Mouse (Mus musculus) MN1 (cell line): ENCODE measurements around the gene Tjp3.

Experiments used
- DNase-seq: peaks from one replicate; pipeline ENCODE4 v3.0.0-alpha.2; 2016; ENCODE audit warnings: low spot score

The Tjp3 gene

GRCm38 (mm10) chr10:81291511-81292104, at the start of gene Tjp3:
Tjp3 (minus strand) TSS chr10:81291581.
- no peak for DNase-seq

GRCm38 (mm10) chr10:81340551-81341332, 49.4 kb upstream of the Tjp3 start:
- DNase-seq, result no peak

- DNase-seq, result no peak
Observed at GRCm38 (mm10) chr10:81336558-81336957, 45.2 kb upstream of the Tjp3 start.

- DNase-seq, result peak; percentile 85
Observed at GRCm38 (mm10) chr10:81335393-81336340, 44.3 kb upstream of the Tjp3 start.

- no peak for DNase-seq
Observed at GRCm38 (mm10) chr10:81334324-81334723, 42.9 kb upstream of the Tjp3 start.

DNA sequence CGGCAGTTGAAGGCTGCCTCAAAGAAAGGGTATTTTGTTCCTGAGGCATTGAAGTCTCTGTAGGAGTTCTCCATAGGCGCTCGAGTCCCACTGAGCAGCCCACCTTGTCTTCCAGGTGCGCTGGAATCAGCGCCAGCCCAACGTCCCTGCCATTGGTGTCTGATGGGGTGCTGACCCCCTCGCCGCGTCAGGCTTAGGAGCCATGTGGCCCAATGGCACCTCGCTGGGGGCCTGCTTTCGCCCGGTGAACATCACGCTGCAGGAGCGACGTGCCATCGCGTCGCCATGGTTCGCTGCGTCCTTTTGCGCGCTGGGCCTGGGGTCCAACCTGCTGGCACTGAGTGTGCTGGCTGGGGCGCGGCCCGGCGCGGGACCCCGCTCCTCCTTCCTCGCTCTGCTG, 40.9 kb upstream of the Tjp3 start:
- DNase-seq, result no peak

GRCm38 (mm10) chr10:81330007-81330406, 38.6 kb upstream of the Tjp3 start:
- peak; percentile 61 for DNase-seq

DNA sequence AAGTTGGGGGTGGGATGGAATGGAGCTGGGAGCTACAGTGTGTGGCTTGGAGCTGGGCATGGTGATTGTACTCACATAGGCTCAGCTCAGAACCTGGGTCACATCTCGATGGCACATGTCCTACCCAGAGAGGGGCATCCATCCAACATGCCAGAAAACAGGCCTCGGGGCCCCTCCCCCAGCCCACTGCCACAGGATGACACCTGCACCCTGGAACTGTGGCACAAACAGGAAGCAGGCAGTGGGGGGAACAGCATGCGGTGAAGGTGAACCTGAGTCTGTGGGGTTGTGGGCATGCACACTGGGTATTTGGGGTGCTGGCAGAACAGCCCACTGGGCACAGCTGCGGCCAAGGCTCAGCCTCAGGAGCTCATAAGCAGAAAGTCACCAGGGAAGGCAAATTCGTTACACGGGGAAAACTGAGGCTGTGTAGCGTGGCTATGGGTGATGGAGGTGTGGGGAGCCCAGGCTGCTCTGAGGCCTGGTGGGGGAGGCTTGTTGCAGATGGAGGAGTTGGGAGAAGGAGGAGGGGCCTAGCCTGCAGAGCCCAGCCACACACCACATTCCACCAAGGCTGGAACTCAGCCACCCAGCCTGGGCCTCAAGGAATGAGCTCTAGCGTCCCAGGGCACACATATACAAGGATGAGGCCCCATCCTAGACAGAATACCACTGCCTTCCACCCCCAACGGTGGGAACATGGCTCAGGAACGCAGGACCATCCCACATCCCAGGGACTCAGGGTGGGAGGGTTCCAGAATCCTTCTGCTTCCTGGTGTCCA, 38.0 kb upstream of the Tjp3 start:
- DNase-seq, result no peak

DNA sequence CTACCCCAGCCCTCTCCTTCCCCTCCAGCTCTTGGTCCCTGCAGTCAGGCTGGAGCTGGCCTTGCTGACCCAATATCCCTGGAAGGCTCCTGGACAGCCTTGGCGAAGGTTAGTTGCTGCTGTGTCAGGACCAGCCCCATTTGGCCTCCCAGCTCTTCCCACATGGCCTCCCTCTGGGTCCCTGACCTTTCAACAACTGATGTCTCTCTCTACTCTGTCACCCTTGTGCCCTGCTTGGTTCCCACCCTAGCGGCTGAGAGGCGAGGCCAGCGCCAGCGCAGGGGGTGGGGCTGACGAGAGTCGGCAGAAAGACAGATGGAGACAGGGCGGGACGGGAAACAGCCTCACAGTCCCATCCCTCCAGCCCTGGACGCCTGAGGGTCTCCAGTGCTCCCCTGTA, 37.0 kb upstream of the Tjp3 start, which contains the start of gene Tbxa2r:
TSS of gene Tbxa2r (plus strand) at position 346 of the 400 bp plus-strand sequence.
- no peak for DNase-seq

GRCm38 (mm10) chr10:81327959-81328358, 36.6 kb upstream of the Tjp3 start:
- no peak for DNase-seq

GRCm38 (mm10) chr10:81326858-81327257, 35.5 kb upstream of the Tjp3 start:
- DNase-seq, result no peak

- no peak for DNase-seq
Observed at GRCm38 (mm10) chr10:81325781-81326180, 34.4 kb upstream of the Tjp3 start.

GRCm38 (mm10) chr10:81325176-81325575, 33.8 kb upstream of the Tjp3 start:
- DNase-seq, result no peak

DNA sequence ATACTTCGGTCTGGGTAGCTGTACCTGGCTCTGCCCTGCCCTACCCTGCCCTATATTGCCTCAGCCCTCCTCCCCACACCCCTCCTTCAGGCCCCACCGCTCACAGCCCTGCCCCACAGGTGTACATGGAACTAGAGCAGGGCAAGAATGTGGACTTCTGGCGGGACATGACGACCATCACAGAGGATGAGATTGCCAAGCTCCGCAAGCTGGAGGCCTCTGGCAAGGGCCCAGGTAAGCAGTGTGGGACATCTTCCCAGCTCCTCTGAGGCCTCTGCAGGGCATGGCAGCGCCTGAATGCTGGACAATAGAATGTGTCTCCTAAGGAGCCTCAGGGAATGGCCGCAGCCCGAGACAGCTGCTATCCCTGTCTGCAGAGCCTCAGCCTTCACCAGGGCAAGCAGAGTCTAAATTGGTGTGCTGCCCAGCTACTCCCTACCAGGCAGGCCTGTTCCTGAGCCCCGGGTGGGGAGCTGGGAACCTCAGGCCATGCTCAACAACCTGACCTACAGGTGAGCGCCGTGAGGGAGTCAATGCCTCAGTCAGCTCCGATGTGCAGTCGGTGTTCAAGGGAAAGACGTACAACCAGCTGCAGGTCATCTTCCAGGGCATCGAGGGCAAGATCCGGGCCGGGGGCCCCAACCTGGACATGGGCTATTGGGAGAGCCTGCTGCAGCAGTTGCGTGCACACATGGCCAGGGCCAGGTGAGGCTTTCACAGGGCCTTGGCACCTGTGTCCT, 32.6 kb upstream of the Tjp3 start:
- DNase-seq, result peak; percentile 43

DNA sequence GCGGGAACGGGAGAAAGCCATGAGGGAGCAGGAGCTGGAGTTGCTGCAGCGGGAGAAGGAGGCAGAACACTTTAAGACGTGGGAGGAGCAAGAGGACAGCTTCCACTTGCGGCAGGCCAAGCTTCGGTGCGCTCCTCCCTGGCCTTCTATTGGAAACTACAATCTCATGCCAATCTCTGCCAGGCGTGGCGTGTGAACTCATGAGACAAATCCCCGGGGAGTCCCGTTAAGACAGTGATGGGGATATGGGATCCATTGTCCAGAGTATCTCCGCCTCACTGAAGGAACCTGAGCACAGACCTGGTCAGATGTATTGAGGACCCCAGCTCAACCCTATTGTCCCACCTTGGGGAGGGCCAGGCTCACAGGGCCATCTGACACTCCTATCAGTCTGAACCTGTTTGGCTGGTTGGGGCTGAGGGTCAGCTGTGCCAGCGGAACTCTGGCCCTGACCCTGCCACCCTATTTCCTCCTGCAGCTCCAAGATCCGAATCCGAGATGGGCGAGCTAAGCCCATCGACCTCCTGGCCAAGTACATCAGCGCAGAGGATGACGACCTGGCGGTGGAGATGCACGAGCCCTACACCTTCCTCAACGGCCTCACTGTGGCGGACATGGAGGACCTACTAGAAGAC, 31.9 kb upstream of the Tjp3 start:
- DNase-seq, result peak; percentile 86

- peak; percentile 63 for DNase-seq
Observed at GRCm38 (mm10) chr10:81322444-81322843, 31.1 kb upstream of the Tjp3 start.

GRCm38 (mm10) chr10:81321436-81321835, 30.1 kb upstream of the Tjp3 start:
- DNase-seq, result peak; percentile 82

GRCm38 (mm10) chr10:81320550-81321347, 29.4 kb upstream of the Tjp3 start, which contains the start of gene Cactin:
Cactin (plus strand) TSS chr10:81321103.
- peak; percentile 100 for DNase-seq

DNA sequence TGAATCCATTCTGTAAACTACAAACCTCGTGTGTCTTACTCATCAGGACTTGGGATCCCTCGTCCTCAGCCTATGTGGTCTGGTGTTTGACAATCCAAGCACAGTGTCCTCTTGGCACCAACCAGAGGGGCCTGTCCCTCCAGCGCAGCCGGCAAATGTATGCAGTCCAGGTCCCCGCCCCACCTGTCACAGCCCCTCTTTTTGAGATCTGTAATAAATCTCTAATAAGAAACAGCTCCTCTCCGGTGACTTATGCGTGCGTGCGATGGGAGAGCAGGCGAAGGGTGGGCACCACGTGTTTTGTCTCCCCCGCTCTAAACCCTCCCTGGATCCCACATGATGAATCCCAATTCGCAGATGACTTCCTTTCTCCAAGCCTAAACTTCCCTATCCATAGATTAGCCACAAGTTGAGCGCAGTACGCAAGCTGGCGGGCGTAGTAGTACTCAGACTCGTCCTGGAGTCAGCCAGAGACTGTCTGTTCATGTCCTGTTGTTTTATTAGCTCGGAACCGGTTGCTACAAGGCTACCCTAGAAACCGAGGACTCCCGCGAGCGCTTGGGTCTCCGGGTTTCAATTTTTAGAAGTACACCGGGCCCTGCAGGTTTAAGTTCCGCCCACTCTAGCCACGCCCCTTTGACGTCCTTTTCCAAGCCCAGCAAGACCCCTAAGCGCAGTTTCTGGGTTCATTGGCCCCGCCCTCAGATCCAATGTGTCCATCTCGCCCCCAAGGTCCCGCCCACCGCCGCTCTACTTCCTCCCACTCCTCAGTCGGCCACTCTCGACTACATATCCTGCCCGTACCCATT, 28.6 kb upstream of the Tjp3 start:
- peak; percentile 98 for DNase-seq
